In genomic region chr13:90642206-90642823, GRCm38 (mm10) we compare ENCODE assay signal across 11 mouse cellular contexts.
DNase-seq lines count a peak whose midpoint lies in the region; ATAC-seq and TF ChIP-seq lines count a peak whose summit lies in the region.
"Had no signal": no experiment of that assay in that cellular context is flagged by ENCODE, and none has a peak within 500 bp of the region (broad histone marks: within the 10 kb centered on the region; RNA-seq: fewer than 3 reads in every experiment).

No protein-coding gene starts in this region.

- 0 out of 2 replicates have a peak, but pooled peaks cover 2% of the 10 kb centered on the region for H3K4me1 ChIP-seq in neural tube, embryonic 11.5 days (ENCODE audit: control insufficient read depth, insufficient read depth, low read length)
- 0 out of 2 replicates have a peak, but pooled peaks cover 5% of the 10 kb centered on the region for H3K4me1 ChIP-seq in forebrain, postnatal 0 days (ENCODE audit: insufficient read depth)
- peaks cover 18% of the 10 kb centered on the region for H3K4me1 ChIP-seq in midbrain, embryonic 10.5 days
- H3K4me1 ChIP-seq: lung, embryonic 15.5 days; stomach, embryonic 15.5 days had no signal

- 0 out of 2 replicates have a peak, but pooled peaks have one; percentile 15 for ATAC-seq in neural tube, embryonic 11.5 days (ENCODE audit: insufficient read depth, low FRiP score, low TSS enrichment)
- ATAC-seq in forebrain, postnatal 0 days, result peak; percentile 10; the same call in 1 of the 2 replicates
- no peak for ATAC-seq in megakaryocyte-erythroid progenitor cell, adult 5-6 weeks (replicated peaks; ENCODE audit: low FRiP score, low TSS enrichment, poor library complexity, severe bottlenecking)

- 63% methylated on average over 5 of the region's 5 CpGs for WGBS in neural tube, embryonic 11.5 days
- WGBS in forebrain, postnatal 0 days, result 23% methylated on average over 5 of the region's 5 CpGs
- whole genome bisulfite sequencing in midbrain, embryonic 10.5 days, result 67% methylated on average over 5 of the region's 5 CpGs

- H3K36me3 ChIP-seq in neural tube, embryonic 11.5 days (ENCODE audit: control insufficient read depth, insufficient read depth, low read length), result no peaks in the 10 kb centered on the region
- H3K36me3 ChIP-seq in forebrain, postnatal 0 days (ENCODE audit: insufficient read depth), result no peaks in the 10 kb centered on the region
- no peaks in the 10 kb centered on the region for H3K36me3 ChIP-seq in midbrain, embryonic 10.5 days
- H3K36me3 ChIP-seq: lung, embryonic 15.5 days; stomach, embryonic 15.5 days had no signal

- no peak overlapping the region for H3K27ac ChIP-seq in neural tube, embryonic 11.5 days (ENCODE audit: low read depth, low read length)
- peak overlapping the region; percentile 41; the same call in 1 of the 2 replicates for H3K27ac ChIP-seq in forebrain, postnatal 0 days (ENCODE audit: low read depth, low read length)
- H3K27ac ChIP-seq in midbrain, embryonic 10.5 days (replicated peaks), result 0 out of 2 replicates have a peak overlapping the region, but pooled peaks have one; percentile 23
- H3K27ac ChIP-seq: lung, embryonic 15.5 days; stomach, embryonic 15.5 days had no signal

- H3K4me2 ChIP-seq in neural tube, embryonic 11.5 days (ENCODE audit: low read depth), result no peak overlapping the region
- H3K4me2 ChIP-seq in forebrain, postnatal 0 days (ENCODE audit: low read depth), result no peak overlapping the region
- H3K4me2 ChIP-seq: lung, embryonic 15.5 days; stomach, embryonic 15.5 days had no signal

- DNase-seq in neural tube, embryonic 11.5 days (ENCODE audit: low spot score), result no peak
- no peak for DNase-seq in neural tube, embryonic 10.5 days (ENCODE audit: extremely low spot score, low spot score)
- DNase-seq in forebrain, postnatal 0 days, result peak; percentile 36
- no peak for DNase-seq in midbrain, embryonic 10.5 days (ENCODE audit: low spot score)
- no peak for DNase-seq in spleen, postnatal 36 days (ENCODE audit: low spot score in 2 of 2)
- DNase-seq in urinary bladder, postnatal 25 days (ENCODE audit: low spot score), result no peak
- DNase-seq: gastrocnemius, postnatal 36 days; kidney, postnatal 36 days had no signal

- no peaks in the 10 kb centered on the region for H3K27me3 ChIP-seq in neural tube, embryonic 11.5 days (ENCODE audit: control insufficient read depth, insufficient read depth, low read length)
- no peaks in the 10 kb centered on the region for H3K27me3 ChIP-seq in forebrain, postnatal 0 days (ENCODE audit: insufficient read depth, low read length)
- H3K27me3 ChIP-seq in midbrain, embryonic 10.5 days (ENCODE audit: low read depth, poor library complexity, severe bottlenecking), result peaks cover 23% of the 10 kb centered on the region
- H3K27me3 ChIP-seq: lung, embryonic 15.5 days; stomach, embryonic 15.5 days had no signal

- H3K9me3 ChIP-seq in neural tube, embryonic 11.5 days (ENCODE audit: control insufficient read depth, low read length), result no peaks in the 10 kb centered on the region
- H3K9me3 ChIP-seq in forebrain, postnatal 0 days (ENCODE audit: low read length), result no peaks in the 10 kb centered on the region
- H3K9me3 ChIP-seq in midbrain, embryonic 10.5 days (replicated peaks), result no peaks in the 10 kb centered on the region
- H3K9me3 ChIP-seq: lung, embryonic 15.5 days; stomach, embryonic 15.5 days had no signal

- no peak overlapping the region for H3K4me3 ChIP-seq in neural tube, embryonic 11.5 days (ENCODE audit: low read depth, low read length)
- no peak overlapping the region for H3K4me3 ChIP-seq in forebrain, postnatal 0 days (ENCODE audit: low read depth, low read length)
- H3K4me3 ChIP-seq in midbrain, embryonic 10.5 days, result no peak overlapping the region
- H3K4me3 ChIP-seq: lung, embryonic 15.5 days; stomach, embryonic 15.5 days had no signal

- no peak overlapping the region for H3K9ac ChIP-seq in neural tube, embryonic 11.5 days (ENCODE audit: low read length)
- no peak overlapping the region for H3K9ac ChIP-seq in forebrain, postnatal 0 days
- H3K9ac ChIP-seq: lung, embryonic 15.5 days; stomach, embryonic 15.5 days had no signal

- no peak for TF ChIP-seq CTCF in forebrain, postnatal 0 days (IDR thresholded peaks at IDR 0.05; ENCODE audit: low read depth)
